Mouse (Mus musculus) limb, embryonic 10.5 days (tissue): Measurements from ENCODE around the gene Fancd2os. TPM values are rescaled to one million over a fixed set of nuclear protein-coding genes. Genes with fewer than 3 reads are reported as not detected.

ENCODE experiments used
- DNase-seq: peaks from one replicate; pipeline ENCODE4 v3.0.0-alpha.2; 2017; ENCODE audit warnings: low spot score
- H3K27ac ChIP-seq: fragments of 300-500 bp; sonication (generic); 2 replicates; pipeline ENCODE4 v1.5.1; 2016; ENCODE audit warnings: mild to moderate bottlenecking
- H3K27me3 ChIP-seq: fragments of 300-500 bp; sonication (generic); 2 replicates; pipeline ENCODE4 v1.6.1; 2016; ENCODE audit warnings: low read depth, mild to moderate bottlenecking; ENCODE audit not compliant: poor library complexity, severe bottlenecking
- H3K36me3 ChIP-seq: fragments of 300-500 bp; sonication (generic); 2 replicates; pipeline ENCODE4 v1.6.1; 2016; ENCODE audit warnings: mild to moderate bottlenecking, moderate library complexity
- H3K4me1 ChIP-seq: fragments of 300-500 bp; sonication (generic); 2 replicates; pipeline ENCODE4 v1.6.1; 2016
- H3K4me3 ChIP-seq: fragments of 300-500 bp; sonication (generic); 2 replicates; pipeline ENCODE4 v1.5.1; 2016; ENCODE audit warnings: mild to moderate bottlenecking, moderate library complexity
- H3K9me3 ChIP-seq: fragments of 300-500 bp; sonication (generic); replicated peaks from 2 replicates; pipeline ENCODE4 v1.6.1; 2016; ENCODE audit warnings: mild to moderate bottlenecking
- WGBS: fragments of 180-500 bp; shearing (Covaris S2); methylation state at CpG from one replicate; pipeline ENCODE4 v1.1.7; 2016; 5-methylcytosine and 5-hydroxymethylcytosine counted together
- polyA plus RNA-seq: library from polyadenylated mRNA; unstranded; fragments of >200 nt; fragmentation: Nextera tagmentation; extraction: Ambion mirVana; gene quantifications from 2 replicates; pipeline ENCODE4 v1.2.1, GENCODE M21; 2016

The Fancd2os gene
- polyA plus RNA-seq, 1 experiment from 2014 or later, result 0.30 TPM

DNA sequence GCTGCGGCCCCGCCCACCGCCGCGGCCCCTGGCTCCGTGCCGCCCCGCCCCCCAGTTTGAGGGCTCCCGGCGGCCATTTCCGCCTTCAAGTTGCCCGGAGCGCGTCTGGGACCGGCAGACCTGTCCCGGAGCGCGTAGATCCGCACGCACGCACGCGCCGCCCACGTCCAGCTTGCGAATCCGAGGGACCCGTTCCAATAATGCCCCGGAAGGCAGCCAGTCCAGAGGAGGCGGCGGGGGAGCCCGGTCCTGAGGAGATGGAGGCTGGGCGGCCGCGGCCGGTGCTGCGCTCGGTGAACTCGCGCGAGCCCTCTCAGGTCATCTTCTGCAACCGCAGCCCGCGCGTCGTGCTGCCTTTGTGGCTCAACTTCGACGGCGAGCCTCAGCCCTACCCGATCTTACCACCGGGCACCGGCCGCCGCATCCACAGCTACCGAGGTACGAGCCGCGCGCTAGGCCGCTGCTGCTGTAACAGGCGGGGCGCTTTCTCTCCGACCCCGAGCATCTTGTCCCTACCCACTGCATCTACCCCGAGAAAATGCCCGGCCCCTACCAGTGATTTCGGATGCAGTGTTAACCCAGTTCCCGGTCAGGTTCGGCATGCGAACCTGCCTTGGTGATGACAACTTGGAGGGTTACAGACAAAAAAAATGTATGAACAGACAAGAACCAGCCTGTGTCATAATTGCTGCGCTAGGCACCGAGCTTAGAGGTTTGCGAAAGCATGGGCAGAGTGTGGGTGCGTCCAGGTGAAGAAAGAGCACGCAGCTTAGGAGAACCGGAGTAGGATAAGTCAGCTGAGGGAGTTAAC, 23.6 kb upstream of the Fancd2os start, which contains the start of gene Vhl:
TSS of gene Vhl (plus strand) at position 19 of the 811 bp plus-strand sequence.
- H3K9me3 ChIP-seq, result no peaks in the 10 kb centered on the region
- H3K4me3 ChIP-seq, result peak within 1 kb of the TSS; percentile 82
- under 1% methylated on average over 76 of the region's 76 CpGs for WGBS
- H3K4me1 ChIP-seq, result peaks cover 23% of the 10 kb centered on the region
- H3K27ac ChIP-seq, result peak within 1 kb of the TSS; percentile 96
- peaks cover 31% of the 10 kb centered on the region for H3K36me3 ChIP-seq
- DNase-seq, result peak; percentile 92
- H3K27me3 ChIP-seq, result no peaks in the 10 kb centered on the region

DNA sequence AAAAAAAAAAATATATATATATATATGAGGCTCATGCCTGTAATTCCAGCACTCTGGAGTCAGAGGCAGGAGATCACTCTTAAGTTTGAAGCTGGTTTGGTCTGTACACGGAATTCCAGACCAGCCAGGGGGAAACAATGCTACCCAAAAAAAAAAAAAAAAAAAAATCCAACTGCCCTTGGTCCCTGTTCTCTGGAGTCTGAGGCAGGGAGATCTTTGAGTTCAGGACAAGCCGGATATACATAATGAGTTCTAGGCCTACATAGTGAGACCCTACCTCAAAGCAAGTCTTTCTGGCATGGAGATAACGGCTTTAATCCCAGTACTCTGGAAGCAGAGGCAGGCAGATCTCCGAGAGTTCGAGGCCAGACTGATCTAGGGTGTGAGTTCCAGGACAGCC, 22.9 kb upstream of the Fancd2os start:
- Histone ChIP-seq H3K4me1 (peaks cover 23% of the 10 kb centered on the region), H3K4me3 (peak overlapping the region; percentile 82), H3K27ac (no peak overlapping the region), H3K27me3 (no peaks in the 10 kb centered on the region), H3K36me3 (peaks cover 26% of the 10 kb centered on the region), H3K9me3 (no peaks in the 10 kb centered on the region)
- DNase-seq, result no peak
- WGBS, result 70% methylated on average over 5 of the region's 5 CpGs

DNA sequence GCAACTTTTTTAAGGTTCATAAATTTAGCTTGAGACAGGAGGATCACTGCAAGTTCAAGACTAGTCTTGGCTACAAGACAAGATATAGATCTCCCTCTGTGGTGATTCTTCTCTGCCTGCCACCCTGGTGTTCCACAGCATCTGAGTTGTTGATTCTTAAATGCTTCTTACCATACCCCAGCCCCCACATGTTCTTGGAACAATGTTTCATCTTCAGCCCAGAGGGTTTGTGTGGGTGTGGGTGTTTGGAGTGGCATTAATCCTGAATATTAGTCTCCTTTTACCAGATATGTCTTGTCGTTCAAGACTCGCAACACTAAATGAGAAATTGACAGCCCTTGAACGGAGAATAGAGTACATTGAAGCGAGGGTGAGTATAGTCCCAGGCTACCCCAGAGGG, 15.0 kb upstream of the Fancd2os start:
- 98% methylated on average over 4 of the region's 4 CpGs for WGBS
- peaks cover 80% of the 10 kb centered on the region for H3K36me3 ChIP-seq

DNA sequence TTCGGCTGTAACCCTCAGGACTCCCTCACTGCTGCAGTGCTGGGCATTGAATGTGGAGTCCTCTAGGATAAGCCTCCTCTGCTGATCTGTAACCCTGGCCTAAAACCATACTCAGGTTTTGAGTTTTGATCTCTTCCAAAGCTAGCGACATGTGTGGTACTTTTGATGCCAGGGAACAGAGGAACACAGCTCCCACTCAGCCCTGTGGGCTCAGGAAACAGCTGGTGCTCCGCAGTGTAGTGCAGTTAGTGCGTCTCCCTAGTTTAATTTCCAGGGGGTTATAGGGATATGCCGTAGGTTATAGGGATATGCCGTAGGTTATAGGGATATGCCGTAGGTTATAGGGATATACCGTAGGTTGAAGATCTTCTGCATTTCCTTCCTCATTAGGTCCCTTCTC, 14.5 kb upstream of the Fancd2os start:
- WGBS, result 96% methylated on average over 8 of the region's 8 CpGs
- no peak overlapping the region for H3K27ac ChIP-seq
- no peak overlapping the region for H3K4me3 ChIP-seq
- H3K27me3 ChIP-seq, result no peaks in the 10 kb centered on the region
- H3K4me1 ChIP-seq, result no peaks in the 10 kb centered on the region
- H3K9me3 ChIP-seq, result no peaks in the 10 kb centered on the region
- H3K36me3 ChIP-seq, result peaks cover 85% of the 10 kb centered on the region
- DNase-seq, result no peak

More for the DNA sequence above, 15.0 kb upstream of the Fancd2os start:
- Histone ChIP-seq H3K27ac (no peak overlapping the region), H3K4me1 (no peaks in the 10 kb centered on the region), H3K27me3 (no peaks in the 10 kb centered on the region), H3K9me3 (no peaks in the 10 kb centered on the region), H3K4me3 (no peak overlapping the region)
- no peak for DNase-seq

DNA sequence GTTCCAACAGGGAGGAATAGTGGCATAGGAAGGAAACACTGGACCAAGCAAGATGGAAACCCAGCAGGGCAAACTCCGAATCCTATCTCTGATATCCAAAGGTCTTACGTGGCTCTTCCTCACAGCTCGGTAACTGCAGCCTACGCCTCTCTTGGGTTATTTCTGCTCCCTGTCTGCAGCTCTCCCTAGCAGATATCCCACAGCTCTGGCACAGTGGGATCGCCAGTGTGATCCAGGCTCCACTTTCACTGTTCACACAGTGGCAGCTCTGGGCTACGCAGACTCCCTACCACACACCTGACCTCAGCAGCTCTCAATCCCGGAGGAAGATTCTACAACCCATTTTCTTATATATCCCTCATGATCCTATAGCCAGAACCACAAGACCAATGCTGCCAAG, 13.6 kb upstream of the Fancd2os start:
- H3K36me3 ChIP-seq, result peaks cover 93% of the 10 kb centered on the region

DNA sequence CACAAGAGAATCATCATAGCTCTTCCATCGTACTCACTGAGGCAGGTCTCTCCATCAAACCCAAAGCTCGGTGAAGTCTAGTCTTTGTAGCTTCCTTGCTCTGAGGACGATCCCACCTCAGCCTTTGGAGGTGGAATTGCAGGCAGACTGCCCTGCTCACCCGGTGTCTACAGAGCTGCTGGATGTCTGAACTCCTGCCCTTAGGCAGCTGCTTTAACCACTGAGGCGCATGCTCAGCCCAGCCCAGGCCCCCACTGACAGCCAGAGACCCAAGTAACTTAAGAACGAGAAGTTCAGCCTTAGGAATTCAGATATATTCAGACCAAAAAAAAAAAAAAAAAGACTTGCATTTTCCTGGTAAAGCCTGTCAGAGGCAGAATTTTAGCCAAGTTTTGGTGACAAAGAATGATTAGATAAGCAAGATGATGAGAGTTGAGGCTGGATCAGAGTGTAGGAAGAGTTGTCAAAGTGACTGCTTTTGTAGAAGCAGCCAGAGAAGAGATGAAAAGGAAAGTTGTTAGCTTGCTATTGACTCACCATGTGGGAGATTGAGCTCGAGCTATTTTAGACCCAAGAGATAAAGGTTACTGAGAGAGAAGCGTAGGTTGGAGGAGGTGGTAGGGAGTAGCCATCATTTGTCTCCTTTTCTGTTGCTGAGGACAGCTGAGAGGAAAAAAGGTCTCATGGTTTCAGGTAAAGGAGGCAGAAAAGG, 11.9 kb upstream of the Fancd2os start:
- Histone ChIP-seq H3K36me3 (peaks cover 92% of the 10 kb centered on the region), H3K27ac (no peak overlapping the region), H3K4me1 (no peaks in the 10 kb centered on the region), H3K27me3 (no peaks in the 10 kb centered on the region), H3K4me3 (no peak overlapping the region), H3K9me3 (no peaks in the 10 kb centered on the region)
- 95% methylated on average over 8 of the region's 8 CpGs for WGBS
- DNase-seq, result no peak

More for the DNA sequence above, 13.6 kb upstream of the Fancd2os start:
- Histone ChIP-seq H3K4me3 (no peak overlapping the region), H3K27me3 (no peaks in the 10 kb centered on the region), H3K27ac (no peak overlapping the region), H3K4me1 (no peaks in the 10 kb centered on the region), H3K9me3 (no peaks in the 10 kb centered on the region)
- DNase-seq, result no peak
- WGBS, result 98% methylated on average over 7 of the region's 7 CpGs

DNA sequence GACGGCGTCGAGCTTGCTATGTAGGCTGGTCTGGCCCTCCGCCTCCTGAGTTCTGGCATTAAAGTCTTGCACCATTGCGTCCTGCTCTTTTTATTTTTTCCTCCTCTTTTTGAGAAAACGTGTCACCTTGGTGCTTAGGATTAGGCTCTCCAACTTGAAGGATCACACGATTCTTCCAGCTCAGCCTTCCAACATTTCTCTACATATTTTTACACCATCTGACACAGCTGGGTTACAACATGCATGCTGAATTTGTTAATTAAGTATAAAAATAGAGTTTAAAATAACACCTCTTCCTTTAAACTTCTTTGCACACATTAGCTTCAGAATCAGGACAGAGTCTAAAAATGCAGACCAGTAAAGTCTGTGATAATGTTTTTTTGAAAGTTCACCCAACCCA, 8.8 kb upstream of the Fancd2os start:
- no peak overlapping the region for H3K27ac ChIP-seq
- H3K9me3 ChIP-seq, result no peaks in the 10 kb centered on the region
- no peak overlapping the region for H3K4me3 ChIP-seq
- peaks cover 74% of the 10 kb centered on the region for H3K36me3 ChIP-seq
- peaks cover 18% of the 10 kb centered on the region for H3K4me1 ChIP-seq
- WGBS, result 93% methylated on average over 7 of the region's 7 CpGs
- no peaks in the 10 kb centered on the region for H3K27me3 ChIP-seq
- no peak for DNase-seq

DNA sequence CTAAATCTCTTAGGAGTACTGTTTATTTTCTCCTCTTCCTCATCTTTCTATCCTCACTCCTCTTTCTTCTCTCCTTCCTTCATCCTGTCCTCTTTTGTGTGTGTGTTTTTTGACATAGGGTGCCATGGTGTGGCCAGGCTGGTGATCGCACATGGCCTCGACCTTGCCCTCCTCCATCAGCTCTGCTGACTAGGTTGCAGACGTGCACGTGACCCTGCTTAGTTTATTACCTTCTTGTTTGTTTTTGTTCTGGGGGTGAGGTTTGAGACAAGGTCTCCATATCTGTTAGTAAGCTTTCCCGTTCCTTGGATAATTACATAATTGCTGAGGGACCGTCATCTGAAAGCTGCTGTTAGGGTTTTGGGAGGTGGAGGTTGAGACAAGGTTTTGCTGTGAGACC, 8.4 kb upstream of the Fancd2os start:
- Histone ChIP-seq H3K27me3 (no peaks in the 10 kb centered on the region), H3K36me3 (peaks cover 70% of the 10 kb centered on the region), H3K4me3 (no peak overlapping the region), H3K4me1 (peaks cover 21% of the 10 kb centered on the region), H3K27ac (no peak overlapping the region), H3K9me3 (no peaks in the 10 kb centered on the region)
- DNase-seq, result no peak
- WGBS, result 81% methylated on average over 6 of the region's 6 CpGs

DNA sequence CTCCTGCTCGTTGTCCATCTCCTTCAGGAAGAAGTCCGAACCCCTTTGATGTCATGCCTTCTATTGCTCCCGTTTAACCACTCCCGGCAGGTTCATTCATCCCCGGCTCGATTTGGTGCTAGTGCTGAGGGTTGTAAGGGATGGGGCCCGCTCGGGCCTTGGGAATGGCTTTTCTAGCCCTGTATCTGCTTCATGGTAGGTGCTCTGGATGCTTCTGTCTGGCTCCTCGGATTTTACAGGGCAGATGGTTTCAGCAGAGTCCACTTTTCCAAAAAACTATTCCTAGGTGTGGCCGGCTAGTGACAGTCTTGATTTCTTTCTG, 4.7 kb upstream of the Fancd2os start:
- Histone ChIP-seq H3K27ac (peak overlapping the region; percentile 92), H3K4me3 (peak overlapping the region; percentile 84), H3K4me1 (peaks cover 27% of the 10 kb centered on the region), H3K27me3 (no peaks in the 10 kb centered on the region), H3K9me3 (no peaks in the 10 kb centered on the region), H3K36me3 (peaks cover 33% of the 10 kb centered on the region)
- WGBS, result 7% methylated on average over 10 of the region's 10 CpGs
- no peak for DNase-seq

DNA sequence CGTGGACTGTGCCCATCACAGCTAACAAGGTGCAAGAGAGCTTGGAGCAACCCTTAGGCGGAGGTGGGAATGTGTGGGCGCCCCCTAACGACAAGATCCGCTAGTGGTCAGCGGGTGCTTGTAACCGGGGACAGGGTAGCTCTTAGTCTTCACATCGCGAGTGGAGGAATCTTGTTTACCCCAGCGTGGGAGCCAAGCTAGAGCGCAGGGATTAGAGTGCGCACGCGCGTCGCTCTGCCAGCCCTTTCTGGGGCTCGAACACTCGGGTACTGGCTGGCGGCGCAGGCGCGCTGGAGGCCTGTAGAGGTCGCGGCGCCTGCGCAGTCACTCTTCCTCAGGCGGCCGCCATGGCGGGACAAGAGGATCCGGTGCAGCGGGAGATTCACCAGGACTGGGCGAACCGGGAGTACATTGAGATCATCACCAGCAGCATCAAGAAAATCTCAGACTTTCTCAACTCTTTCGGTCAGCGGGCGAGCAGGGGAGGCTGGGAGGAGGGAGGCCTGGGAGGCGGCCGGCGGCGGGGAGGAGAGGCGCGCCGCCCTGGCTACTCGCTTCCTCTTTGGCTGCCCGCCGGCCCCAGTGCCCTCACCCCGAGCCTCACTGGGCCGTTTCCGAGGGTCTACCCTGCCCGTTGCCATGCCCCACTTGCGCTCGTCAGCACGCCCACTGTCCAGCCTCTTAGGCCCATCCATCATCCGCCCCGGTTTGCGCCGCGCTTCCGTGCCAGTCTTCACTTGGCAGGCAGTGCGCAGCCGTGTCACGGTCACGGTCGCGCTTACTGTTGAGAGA, 4.1 kb upstream of the Fancd2os start, which contains the start of gene Brk1:
TSS of gene Brk1 (plus strand) at position 341 of the 792 bp plus-strand sequence.
- Histone ChIP-seq H3K27me3 (no peaks in the 10 kb centered on the region), H3K27ac (peak within 1 kb of the TSS; percentile 92), H3K4me3 (peak within 1 kb of the TSS; percentile 84), H3K4me1 (peaks cover 29% of the 10 kb centered on the region), H3K9me3 (no peaks in the 10 kb centered on the region), H3K36me3 (peaks cover 28% of the 10 kb centered on the region)
- peak; percentile 90 for DNase-seq
- under 1% methylated on average over 65 of the region's 65 CpGs for WGBS

DNA sequence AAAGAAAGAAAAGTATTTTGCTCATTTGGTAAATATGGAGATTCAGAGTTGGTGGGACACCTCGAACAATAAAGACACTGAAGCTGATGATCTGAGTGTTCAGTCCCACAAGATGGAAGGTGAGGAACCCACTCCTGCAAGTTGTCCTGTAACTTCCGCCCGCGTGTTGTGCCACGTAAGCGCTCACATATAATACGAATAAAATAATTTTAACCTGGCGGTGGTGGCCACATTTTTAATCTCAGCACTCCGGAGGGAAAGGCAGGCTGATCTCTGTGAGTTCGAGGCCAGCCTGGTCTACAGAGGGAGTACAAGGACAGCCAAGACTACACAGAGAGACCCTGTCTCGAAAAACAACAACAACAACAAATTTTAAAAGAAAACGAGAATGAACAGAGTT, 3.5 kb upstream of the Fancd2os start:
- Histone ChIP-seq H3K36me3 (peaks cover 22% of the 10 kb centered on the region), H3K27ac (peak overlapping the region; percentile 92), H3K9me3 (no peaks in the 10 kb centered on the region), H3K27me3 (no peaks in the 10 kb centered on the region), H3K4me3 (peak overlapping the region; percentile 84), H3K4me1 (peaks cover 29% of the 10 kb centered on the region)
- 52% methylated on average over 12 of the region's 12 CpGs for WGBS
- peak; percentile 44 for DNase-seq

DNA sequence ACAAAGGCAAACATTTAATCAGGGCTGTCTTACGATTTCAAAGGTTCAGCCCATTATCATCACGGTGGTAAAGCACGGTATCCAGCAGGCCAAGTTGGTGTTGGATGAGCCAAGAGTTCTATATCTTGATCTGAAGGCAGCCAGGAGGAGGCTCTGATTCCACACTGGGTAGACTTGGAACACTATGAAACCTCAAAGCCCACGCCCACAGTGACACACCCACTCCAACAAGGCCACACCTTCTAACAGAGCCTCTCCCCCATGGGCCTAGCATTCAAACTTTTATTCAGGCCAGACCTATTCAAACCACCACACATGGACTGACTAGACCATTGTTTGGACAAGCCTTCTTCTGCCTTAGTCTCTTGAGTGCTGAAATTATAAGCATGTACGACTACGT, 2.3 kb upstream of the Fancd2os start:
- H3K36me3 ChIP-seq, result peaks cover 17% of the 10 kb centered on the region
- WGBS, result 91% methylated on average over 6 of the region's 6 CpGs
- H3K27ac ChIP-seq, result no peak overlapping the region
- H3K4me1 ChIP-seq, result peaks cover 29% of the 10 kb centered on the region
- H3K4me3 ChIP-seq, result no peak overlapping the region
- no peaks in the 10 kb centered on the region for H3K9me3 ChIP-seq
- no peak for DNase-seq
- H3K27me3 ChIP-seq, result no peaks in the 10 kb centered on the region

DNA sequence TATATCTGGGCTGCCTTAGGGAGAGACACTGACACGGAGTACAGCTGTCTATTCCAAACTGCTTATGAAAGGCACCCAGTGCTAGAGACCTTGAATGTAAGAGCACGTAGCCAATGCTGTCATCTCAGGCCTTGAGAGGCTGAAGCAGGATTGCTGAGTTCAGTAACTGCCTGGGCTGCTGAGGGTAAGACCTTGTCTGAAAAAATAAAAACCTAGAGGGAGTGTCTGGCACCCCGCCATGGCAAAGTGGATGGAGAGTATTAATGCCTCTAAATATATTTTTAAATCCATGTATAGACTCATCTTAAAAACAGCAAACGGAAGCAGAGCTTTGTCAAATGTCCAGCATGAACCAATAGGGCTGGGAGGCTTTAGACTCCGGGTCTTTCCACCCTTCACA, 682 bp downstream of the Fancd2os start:
- WGBS, result 87% methylated on average over 5 of the region's 5 CpGs
- no peak overlapping the region for H3K4me3 ChIP-seq
- no peaks in the 10 kb centered on the region for H3K9me3 ChIP-seq
- no peaks in the 10 kb centered on the region for H3K27me3 ChIP-seq
- no peak for DNase-seq
- H3K36me3 ChIP-seq, result peaks cover 23% of the 10 kb centered on the region
- H3K27ac ChIP-seq, result no peak overlapping the region
- peaks cover 14% of the 10 kb centered on the region for H3K4me1 ChIP-seq
